Mouse (Mus musculus) forebrain, embryonic 11.5 days (tissue): Measurements from ENCODE around the gene Pknox1. TPM values are rescaled to one million over a fixed set of nuclear protein-coding genes. Genes with fewer than 3 reads are reported as not detected.
A peak's percentile ranks its signal among the peaks of the same experiment; 100 is the strongest.
"Not testable (repeated sequence)": the region's sequence is repeated elsewhere in the genome, so short reads cannot be mapped to it uniquely, and the experiment has no call there.

Source experiments
- ATAC-seq: fragments of 200-750 bp; cut with Nextera tagmentation; replicated peaks from 2 replicates; pipeline ENCODE4 v1.8.0; 2017; ENCODE audit warnings: moderate TSS enrichment; ENCODE audit not compliant: low FRiP score
- DNase-seq: peaks from one replicate; pipeline ENCODE4 v3.0.0-alpha.2; 2017; ENCODE audit warnings: low spot score
- H3K27ac ChIP-seq: fragments of 300-500 bp; sonication (generic); 2 replicates; pipeline ENCODE4 v1.5.1; 2014; ENCODE audit warnings: low read depth, low read length
- H3K27me3 ChIP-seq: fragments of 300-500 bp; sonication (generic); 2 replicates; pipeline ENCODE4 v1.6.1; 2014; ENCODE audit warnings: mild to moderate bottlenecking, low read length, mixed read lengths; ENCODE audit not compliant: control insufficient read depth, insufficient read depth
- H3K36me3 ChIP-seq: fragments of 300-500 bp; sonication (generic); 2 replicates; pipeline ENCODE4 v1.6.1; 2014; ENCODE audit warnings: mild to moderate bottlenecking, low read length, moderate library complexity, mixed read lengths; ENCODE audit not compliant: control insufficient read depth, insufficient read depth
- H3K4me1 ChIP-seq: fragments of 300-500 bp; sonication (generic); replicated peaks from 2 replicates; pipeline ENCODE4 v1.6.1; 2014; ENCODE audit warnings: low read length, mixed read lengths; ENCODE audit not compliant: control insufficient read depth, insufficient read depth
- H3K4me2 ChIP-seq: fragments of 300-500 bp; sonication (generic); 2 replicates; pipeline ENCODE4 v1.6.1; 2014; ENCODE audit warnings: low read depth, mild to moderate bottlenecking, low read length, moderate library complexity, mixed read lengths; ENCODE audit not compliant: severe bottlenecking
- H3K4me3 ChIP-seq: fragments of 300-500 bp; sonication (generic); 2 replicates; pipeline ENCODE4 v1.5.1; 2014; ENCODE audit warnings: low read depth, low read length
- H3K9ac ChIP-seq: fragments of 300-500 bp; sonication (generic); 2 replicates; pipeline ENCODE4 v1.6.1; 2014; ENCODE audit warnings: low read length
- H3K9me3 ChIP-seq: fragments of 300-500 bp; sonication (generic); 2 replicates; pipeline ENCODE4 v1.6.1; 2016; ENCODE audit warnings: low read length, mixed read lengths; ENCODE audit not compliant: control insufficient read depth
- WGBS: fragments of 180-500 bp; shearing (Covaris S2); extraction: QIAGEN DNeasy Blood & Tissue Kit; methylation state at CpG from one replicate; pipeline ENCODE4 v1.1.7; 2014; 5-methylcytosine and 5-hydroxymethylcytosine counted together
- polyA plus RNA-seq: library from polyadenylated mRNA; unstranded; fragments of >200 nt; fragmentation: Nextera tagmentation; extraction: Ambion mirVana; gene quantifications from 2 replicates; pipeline ENCODE4 v1.2.1, GENCODE M21; 2014

The Pknox1 gene
- polyA plus RNA-seq, 1 experiment from 2014 or later, result 31.1 TPM

DNA sequence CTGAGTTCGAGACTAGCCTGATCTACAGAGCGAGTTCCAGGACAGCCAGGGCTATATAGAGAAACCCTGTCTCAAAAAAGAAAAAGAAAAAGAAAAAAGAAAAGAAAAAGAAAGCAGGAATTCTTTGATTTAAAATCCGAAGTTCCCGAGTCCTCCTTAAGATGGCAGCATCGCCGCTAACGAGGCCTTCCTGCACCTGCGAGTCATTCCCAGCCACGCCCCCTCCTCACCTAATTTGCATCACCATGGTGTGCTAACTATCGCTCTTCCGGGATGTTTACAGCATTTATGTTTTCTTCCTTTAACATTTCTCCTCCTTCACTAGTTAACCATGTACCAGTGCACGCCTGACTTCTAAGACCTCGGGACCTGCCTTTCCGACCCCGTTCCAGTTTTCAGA is 35.2 kb upstream of the Pknox1 start:
- no peak for ATAC-seq
- Histone ChIP-seq H3K4me1 (no peaks in the 10 kb centered on the region), H3K4me2 (no peak overlapping the region), H3K9ac (no peak overlapping the region), H3K4me3 (no peak overlapping the region), H3K27ac (no peak overlapping the region), H3K9me3 (no peaks in the 10 kb centered on the region), H3K27me3 (no peaks in the 10 kb centered on the region), H3K36me3 (peaks cover 3% of the 10 kb centered on the region; the same call in 1 of the 2 replicates)
- 25% methylated on average over 15 of the region's 15 CpGs for WGBS
- peak; percentile 72 for DNase-seq

DNA sequence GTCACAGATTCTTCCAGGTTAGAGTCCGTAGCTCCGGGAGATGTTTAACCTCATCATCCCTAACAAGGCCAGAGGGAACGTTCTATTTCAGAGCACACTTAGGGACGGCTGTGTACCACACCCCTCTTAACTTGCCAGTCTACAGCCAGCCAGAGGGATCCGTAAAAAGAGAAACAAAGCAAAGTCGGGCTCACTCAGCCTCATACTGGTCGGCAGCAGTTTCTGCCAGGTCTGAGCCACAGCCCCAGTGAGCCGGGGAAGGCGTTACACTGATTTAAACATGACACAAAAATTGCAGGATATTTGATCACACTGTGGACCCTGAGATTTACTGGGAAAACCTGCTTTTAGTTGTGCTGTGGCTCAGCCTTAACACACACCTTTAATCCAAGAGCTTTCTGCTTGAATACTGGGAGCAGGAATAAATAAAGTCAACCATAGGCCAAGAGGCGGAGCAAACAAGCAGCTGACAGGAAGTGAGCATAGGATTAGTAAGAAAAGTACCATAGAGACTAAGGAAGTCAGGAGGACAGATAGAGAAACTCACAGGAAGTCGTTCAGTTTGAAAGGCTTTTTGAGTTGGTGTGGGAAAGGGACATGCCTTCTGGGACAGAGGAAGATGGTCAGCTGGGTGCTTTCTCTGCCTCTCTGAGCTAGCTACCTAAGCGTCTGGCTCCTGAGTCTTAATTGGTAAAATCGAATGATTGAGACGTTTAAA is 32.9 kb upstream of the Pknox1 start:
- no peak overlapping the region for H3K9ac ChIP-seq
- no peaks in the 10 kb centered on the region for H3K27me3 ChIP-seq
- peaks cover 9% of the 10 kb centered on the region; the same call in 1 of the 2 replicates for H3K4me1 ChIP-seq
- no peak for DNase-seq
- no peak overlapping the region for H3K4me3 ChIP-seq
- no peak overlapping the region for H3K27ac ChIP-seq
- peaks cover 3% of the 10 kb centered on the region; the same call in 1 of the 2 replicates for H3K36me3 ChIP-seq
- ATAC-seq, result no peak
- 90% methylated on average over 14 of the region's 14 CpGs for WGBS
- H3K9me3 ChIP-seq, result no peaks in the 10 kb centered on the region
- no peak overlapping the region for H3K4me2 ChIP-seq

DNA sequence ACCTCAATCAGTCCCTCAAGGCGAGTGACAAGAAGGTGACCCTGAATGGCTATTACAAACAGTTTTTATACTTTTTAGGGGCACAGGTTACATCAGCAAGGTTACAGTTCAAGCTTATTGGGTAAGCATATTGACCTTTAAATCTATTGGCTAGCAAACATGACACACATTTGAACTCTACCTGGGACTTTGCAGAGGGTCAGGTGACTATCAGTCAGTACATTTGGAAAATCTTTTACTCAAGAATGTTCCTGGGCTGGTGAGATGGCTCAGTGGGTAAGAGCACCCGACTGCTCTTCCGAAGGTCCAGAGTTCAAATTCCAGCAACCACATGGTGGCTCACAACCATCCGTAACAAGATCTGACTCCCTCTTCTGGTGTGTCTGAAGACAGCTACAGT is 32.2 kb upstream of the Pknox1 start:
- not testable (repeated sequence) for H3K4me2 ChIP-seq, ATAC-seq, H3K36me3 ChIP-seq, H3K9ac ChIP-seq, H3K9me3 ChIP-seq, H3K27me3 ChIP-seq, H3K4me3 ChIP-seq, H3K27ac ChIP-seq, H3K4me1 ChIP-seq, DNase-seq
- WGBS, result 92% methylated on average over 3 of the region's 4 CpGs

DNA sequence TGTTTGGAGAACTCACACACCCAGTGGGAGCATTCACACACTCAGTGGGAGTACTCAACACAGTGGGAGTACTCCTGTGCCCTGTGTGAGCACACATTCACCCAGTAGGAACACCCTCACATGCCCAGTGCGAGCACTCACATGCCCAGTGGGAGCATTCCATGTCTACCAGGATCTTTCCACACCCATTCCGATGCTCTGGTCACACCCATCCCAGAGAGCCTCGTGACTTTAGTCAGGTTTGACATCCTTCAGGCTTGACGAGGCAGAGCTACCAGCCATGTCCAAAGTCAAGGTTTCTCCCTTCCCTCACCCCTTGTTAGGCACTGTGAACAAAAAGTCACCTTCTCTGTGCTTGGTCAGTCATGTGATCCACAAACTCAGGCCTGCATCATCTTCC is 29.2 kb upstream of the Pknox1 start:
- Histone ChIP-seq H3K36me3 (no peaks in the 10 kb centered on the region; the same call in 1 of the 2 replicates), H3K4me1 (peaks cover 9% of the 10 kb centered on the region; the same call in 1 of the 2 replicates), H3K9me3 (no peaks in the 10 kb centered on the region), H3K4me2 (no peak overlapping the region; the same call in 1 of the 2 replicates), H3K9ac (peak overlapping the region; percentile 23), H3K4me3 (no peak overlapping the region), H3K27me3 (no peaks in the 10 kb centered on the region), H3K27ac (peak overlapping the region; percentile 86)
- ATAC-seq, result 0 out of 2 replicates have a peak, but pooled peaks have one; percentile 33
- DNase-seq, result no peak
- 82% methylated on average over 4 of the region's 4 CpGs for WGBS

DNA sequence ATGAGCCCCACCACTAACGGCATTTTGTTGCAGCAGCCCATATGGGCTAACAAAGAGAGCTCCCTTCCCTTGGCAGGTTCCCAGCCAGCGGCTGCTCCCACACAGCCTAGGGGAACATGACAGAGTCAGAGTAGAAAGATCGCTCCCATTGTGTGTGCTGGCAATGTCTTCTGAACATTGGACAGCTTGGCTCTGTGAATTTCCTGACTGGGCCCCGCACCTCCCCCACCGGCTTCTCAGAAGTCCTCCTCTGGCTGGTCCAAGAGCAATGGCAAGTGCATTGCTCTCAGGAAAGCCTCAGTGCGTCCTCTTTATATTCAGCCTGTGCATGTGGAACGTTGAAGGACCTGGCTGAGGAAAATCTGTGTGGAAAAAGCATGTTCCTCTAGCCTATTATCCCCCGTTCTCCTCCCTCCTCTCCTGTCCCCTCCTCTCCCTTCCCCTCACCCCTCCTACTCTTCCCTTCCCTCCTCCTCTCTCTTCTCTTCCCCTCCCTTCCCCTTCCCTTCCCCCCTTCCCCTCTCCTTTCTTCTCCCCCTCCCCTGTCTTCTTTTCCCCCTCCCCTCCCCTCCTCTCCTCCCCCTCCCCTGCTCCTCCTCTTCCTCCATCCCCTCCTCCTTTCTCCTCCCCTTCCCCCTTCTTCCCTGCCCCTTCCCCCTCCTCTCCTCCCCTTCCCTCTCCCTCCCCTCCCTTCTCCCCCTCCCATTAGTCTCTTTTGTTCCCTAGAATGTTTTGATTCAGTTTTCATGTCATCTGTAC is 28.5 kb upstream of the Pknox1 start:
- ATAC-seq, result peak; percentile 69; the same call in 1 of the 2 replicates
- H3K4me3 ChIP-seq, result no peak overlapping the region

DNA sequence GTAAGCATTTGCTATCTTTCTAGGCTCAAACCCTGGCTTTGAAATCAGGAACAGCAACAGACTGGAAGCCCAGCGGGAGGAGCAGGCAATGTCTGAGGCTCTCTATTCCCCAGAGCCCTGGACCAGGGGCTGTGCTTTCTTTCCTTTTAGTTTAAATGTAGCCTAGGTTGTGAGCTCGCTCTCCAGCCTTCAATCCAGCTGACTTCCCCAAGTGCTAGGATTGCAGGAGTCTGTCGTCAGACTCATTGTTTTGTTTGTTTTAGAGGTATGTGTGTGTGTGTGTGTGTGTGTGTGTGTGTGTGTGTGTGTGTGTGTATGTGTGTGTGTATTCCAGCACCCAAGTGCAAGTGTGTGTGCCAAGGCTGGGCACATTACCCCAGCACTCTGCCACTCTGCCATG is 24.4 kb upstream of the Pknox1 start:
- Histone ChIP-seq H3K4me1 (peaks cover 9% of the 10 kb centered on the region; the same call in 1 of the 2 replicates), H3K9me3 (no peaks in the 10 kb centered on the region), H3K4me2 (no peak overlapping the region), H3K27me3 (no peaks in the 10 kb centered on the region), H3K27ac (no peak overlapping the region), H3K4me3 (no peak overlapping the region), H3K9ac (no peak overlapping the region), H3K36me3 (no peaks in the 10 kb centered on the region)
- no peak for DNase-seq
- no peak for ATAC-seq
- WGBS, result 68% methylated on average over 3 of the region's 3 CpGs

More for the DNA sequence above, 28.5 kb upstream of the Pknox1 start:
- WGBS, result 34% methylated on average over 8 of the region's 8 CpGs
- DNase-seq, result peak; percentile 60
- Histone ChIP-seq H3K9ac (peak overlapping the region; percentile 23; the same call in 1 of the 2 replicates), H3K4me2 (no peak overlapping the region; the same call in 1 of the 2 replicates), H3K4me1 (peaks cover 9% of the 10 kb centered on the region; the same call in 1 of the 2 replicates), H3K36me3 (no peaks in the 10 kb centered on the region; the same call in 1 of the 2 replicates), H3K27ac (peak overlapping the region; percentile 86), H3K27me3 (no peaks in the 10 kb centered on the region), H3K9me3 (no peaks in the 10 kb centered on the region)

DNA sequence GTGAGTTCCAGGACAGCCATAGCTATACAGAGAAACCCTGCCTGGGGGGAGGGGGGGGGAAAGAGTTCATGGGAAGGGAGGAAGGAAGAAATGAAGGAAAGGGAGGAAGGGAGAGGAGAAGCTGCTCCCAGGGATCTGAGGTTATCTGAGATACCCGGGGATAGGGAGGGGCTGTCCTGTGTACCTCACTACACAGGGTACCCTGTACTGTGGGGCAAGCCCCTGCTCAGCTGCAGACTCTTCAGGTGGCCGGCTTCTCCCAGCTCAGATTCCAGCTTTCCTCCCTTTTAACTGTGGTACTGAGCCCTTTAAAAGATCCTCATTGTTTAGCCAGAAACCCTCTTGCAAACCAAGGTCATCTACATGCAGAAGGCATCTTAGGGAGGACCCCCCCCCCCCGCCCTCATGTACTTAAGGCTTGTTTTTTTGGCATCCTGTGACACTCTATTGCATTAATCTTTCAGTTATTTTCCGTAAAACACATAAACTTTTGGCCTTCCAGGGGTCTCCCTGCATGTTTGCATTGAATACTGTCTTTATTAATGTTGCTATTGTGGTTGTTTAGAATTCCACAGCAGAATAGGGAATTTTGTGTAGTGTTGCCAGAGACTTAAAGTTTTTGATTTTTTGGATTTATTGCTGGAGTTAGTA is 23.6 kb upstream of the Pknox1 start:
- no peak overlapping the region for H3K9ac ChIP-seq
- 69% methylated on average over 4 of the region's 4 CpGs for WGBS
- ATAC-seq (no peak), DNase-seq (no peak)
- no peaks in the 10 kb centered on the region for H3K27me3 ChIP-seq
- no peaks in the 10 kb centered on the region for H3K36me3 ChIP-seq
- H3K9me3 ChIP-seq, result no peaks in the 10 kb centered on the region
- no peak overlapping the region for H3K4me2 ChIP-seq
- no peak overlapping the region for H3K27ac ChIP-seq
- peaks cover 1% of the 10 kb centered on the region; the same call in 1 of the 2 replicates for H3K4me1 ChIP-seq
- no peak overlapping the region for H3K4me3 ChIP-seq

DNA sequence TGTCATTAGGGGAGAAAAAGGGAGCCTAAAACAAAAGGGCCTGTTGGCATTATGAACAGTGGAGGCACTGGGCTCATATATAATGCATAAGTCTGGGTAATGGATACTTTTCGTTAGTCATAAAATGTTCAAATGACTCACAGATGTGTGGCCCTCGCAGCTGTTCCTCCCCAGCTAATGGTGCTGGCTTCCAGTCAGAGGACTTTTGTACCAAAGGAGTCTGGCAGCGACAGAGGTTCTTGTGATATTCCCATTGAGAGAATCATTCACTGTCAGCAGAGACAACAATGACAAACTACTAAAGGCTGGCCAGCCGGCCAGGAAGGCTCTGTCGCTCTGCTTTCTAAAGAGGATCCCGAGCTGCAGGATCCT is 23.1 kb upstream of the Pknox1 start:
- Histone ChIP-seq H3K4me3 (no peak overlapping the region), H3K36me3 (no peaks in the 10 kb centered on the region), H3K27me3 (no peaks in the 10 kb centered on the region), H3K4me1 (no peaks in the 10 kb centered on the region; the same call in 1 of the 2 replicates), H3K9ac (no peak overlapping the region), H3K27ac (no peak overlapping the region), H3K4me2 (no peak overlapping the region), H3K9me3 (no peaks in the 10 kb centered on the region)
- ATAC-seq (no peak), DNase-seq (no peak)
- WGBS, result 59% methylated on average over 6 of the region's 6 CpGs
